Mouse (Mus musculus): Measurements from ENCODE around the gene Dctn3.
"Not testable (repeated sequence)": the region's sequence is repeated elsewhere in the genome, so short reads cannot be mapped to it uniquely, and the experiment has no call there.

Gene Dctn3

GRCm38 (mm10) chr4:41696930-41697841, 25.8 kb downstream of the Dctn3 start, which contains the start of gene Cntfr:
Gene Cntfr, minus strand, starts transcription at chr4:41697089.
- peak; percentile 86 for DNase-seq

DNA sequence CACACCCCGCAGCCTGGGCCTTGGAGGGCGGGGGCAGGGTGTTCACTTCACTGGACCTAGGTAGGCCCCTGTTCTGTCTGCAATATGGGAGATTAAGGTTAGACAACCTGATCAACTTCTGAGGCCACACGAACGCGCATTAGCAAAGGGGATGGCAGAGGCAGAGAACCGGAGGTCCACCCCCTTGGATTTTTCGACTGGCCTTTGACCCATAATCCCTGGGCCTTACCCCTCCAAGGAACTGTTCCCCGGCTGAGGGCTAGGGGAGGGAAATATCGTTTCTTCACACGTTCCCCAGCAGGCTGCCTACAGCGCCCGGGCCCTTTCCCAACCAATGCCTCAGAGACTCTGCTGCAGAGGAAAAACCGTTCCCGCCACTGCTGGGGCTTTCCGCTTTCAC, 26.5 kb downstream of the Dctn3 start:
- DNase-seq, result not testable (repeated sequence)

DNA sequence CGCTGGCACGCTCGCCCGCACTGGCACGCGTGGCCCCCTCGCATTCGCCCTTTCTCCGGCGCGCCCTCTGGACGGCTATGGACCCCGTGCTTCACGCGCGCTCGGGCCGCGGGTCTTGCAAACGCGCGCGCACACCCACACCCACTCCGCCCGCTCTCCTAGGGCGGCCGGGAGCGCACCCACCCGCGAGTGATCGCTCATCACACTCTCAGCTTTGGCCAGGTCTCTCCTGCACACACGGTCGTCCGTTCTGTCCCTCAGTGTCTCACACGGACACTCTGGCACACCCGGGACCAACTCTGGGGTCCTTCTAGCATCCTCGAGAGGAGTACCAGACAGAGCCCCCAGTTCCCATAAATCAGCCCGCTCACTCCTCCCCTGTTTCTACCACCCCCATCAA, 27.2 kb downstream of the Dctn3 start:
- not testable (repeated sequence) for DNase-seq

DNA sequence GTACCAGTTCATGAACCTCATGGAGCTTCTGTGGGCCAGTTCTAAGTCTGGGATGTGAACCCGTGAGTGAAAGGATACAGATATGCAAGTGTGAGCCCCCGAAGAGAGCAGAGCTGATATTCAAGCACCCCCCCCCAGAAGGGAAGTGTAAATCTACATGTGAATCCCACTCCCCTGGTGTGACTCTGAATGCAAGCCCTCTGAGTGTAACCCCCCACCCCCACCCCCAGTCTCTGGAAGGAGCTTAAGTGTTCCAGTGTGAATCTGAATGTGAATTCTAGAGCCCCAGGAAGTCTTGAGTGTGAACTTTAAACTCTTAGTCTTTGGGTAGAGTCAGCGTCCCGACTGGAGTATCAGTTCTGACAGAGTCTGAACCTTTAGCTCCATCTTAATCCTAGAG, 29.5 kb downstream of the Dctn3 start:
- not testable (repeated sequence) for DNase-seq

DNA sequence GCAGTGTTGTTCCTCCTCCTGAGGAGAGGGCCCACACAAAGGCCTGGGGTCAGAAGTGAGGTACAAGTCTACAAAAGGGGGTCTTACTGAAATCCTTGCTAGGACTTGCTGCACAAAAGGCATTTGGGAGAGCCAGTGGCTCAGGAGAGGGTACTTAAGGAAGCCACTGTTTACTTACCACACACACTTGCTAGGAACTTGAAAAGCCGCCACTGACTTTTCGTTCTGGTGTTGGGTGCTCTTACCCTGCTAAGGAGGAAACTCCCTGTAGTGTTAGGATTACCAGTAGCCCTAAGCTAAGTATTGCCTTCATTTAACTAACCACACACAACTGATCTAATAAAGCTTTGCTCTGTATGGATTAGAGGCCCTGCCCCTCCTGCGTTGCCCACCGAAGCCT, 33.0 kb downstream of the Dctn3 start:
- not testable (repeated sequence) for DNase-seq

- DNase-seq, result not testable (repeated sequence)
Measured at GRCm38 (mm10) chr4:41688562-41688961, 34.4 kb downstream of the Dctn3 start.

- not testable (repeated sequence) for DNase-seq
Measured at GRCm38 (mm10) chr4:41685882-41686492, 37.0 kb downstream of the Dctn3 start.

GRCm38 (mm10) chr4:41684931-41685453, 38.0 kb downstream of the Dctn3 start:
- not testable (repeated sequence) for DNase-seq

DNA sequence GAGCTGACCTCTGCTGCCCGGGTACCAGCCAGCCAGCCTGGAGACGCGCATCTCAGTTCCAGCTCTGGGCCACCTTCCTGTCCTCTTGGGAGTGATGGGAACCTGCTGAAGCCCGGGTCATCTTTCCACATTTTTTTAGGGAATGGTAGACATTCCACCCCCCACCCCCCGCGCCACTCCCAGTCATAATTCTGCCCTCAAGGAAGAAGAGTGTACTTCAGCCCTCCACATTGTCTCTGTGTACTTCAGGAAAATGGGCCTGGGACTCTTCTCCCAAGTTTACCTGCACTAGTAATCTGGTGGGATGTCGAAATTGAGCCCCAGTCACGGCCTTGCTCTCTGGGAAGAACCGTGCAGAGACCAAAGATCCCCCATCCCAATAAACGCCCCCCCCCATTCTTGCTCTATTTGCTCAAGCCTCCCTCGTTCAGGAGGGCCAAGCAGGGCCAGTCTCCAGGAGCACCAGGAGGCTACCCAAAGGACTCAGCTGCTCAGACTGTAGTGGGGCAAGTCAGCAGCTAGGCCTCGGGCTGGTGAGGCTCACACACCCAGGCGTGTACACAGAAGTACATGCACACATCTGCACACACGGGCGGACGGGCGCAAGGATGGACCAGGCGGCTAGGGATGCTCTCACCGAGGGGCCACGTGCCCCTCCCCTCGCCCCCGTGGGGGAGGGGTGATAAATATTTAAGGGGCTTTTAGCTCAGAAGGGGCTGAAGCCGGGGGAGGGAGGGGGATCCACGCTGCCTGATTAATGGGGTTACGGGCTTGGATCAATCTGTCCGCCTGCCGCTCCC, 38.6 kb downstream of the Dctn3 start:
- not testable (repeated sequence) for DNase-seq

DNA sequence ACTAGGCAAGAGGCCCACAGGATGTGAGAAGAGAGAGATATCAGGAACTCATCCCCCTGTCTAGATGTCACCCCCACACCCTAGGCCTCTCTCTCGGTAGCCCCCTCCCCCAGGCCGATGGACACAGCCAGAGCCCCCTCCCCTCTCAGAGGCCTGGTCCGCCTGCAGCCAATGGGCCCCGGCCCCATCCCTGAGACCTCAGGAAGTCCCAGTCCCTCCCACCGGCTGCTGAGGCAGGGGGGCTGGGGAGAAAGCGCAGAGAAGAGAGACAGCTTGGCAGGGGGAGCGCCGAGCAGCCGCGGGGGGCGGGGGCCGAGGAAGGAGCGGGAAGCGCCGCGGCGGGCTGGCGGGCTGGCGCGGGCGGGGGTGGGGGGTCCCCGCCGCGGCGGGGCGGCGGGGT, 39.7 kb downstream of the Dctn3 start:
- DNase-seq, result not testable (repeated sequence)

DNA sequence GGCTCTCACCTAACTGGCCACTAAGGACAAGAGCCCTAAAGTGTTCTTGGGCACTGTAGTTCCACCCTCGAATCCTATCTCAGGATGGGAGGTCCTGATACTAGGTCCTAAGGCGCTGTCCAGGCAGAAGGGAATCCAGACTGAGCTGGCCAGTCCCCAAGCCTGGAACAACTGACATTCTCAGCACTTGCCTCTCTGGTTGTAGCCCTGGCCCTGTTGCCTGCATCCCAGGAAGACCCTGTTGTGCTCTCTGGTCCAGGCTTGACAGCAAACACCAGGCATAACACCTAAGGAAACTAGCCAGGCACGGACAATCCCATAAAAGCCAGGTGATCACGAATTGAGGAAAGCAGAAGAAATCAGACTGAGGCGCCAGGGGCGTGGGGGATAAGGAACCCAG, 40.2 kb downstream of the Dctn3 start:
- DNase-seq, result no peak

GRCm38 (mm10) chr4:41681947-41682346, 41.0 kb downstream of the Dctn3 start:
- no peak for DNase-seq

- peak; percentile 74 for DNase-seq
Measured at GRCm38 (mm10) chr4:41681176-41681575, 41.8 kb downstream of the Dctn3 start.

DNA sequence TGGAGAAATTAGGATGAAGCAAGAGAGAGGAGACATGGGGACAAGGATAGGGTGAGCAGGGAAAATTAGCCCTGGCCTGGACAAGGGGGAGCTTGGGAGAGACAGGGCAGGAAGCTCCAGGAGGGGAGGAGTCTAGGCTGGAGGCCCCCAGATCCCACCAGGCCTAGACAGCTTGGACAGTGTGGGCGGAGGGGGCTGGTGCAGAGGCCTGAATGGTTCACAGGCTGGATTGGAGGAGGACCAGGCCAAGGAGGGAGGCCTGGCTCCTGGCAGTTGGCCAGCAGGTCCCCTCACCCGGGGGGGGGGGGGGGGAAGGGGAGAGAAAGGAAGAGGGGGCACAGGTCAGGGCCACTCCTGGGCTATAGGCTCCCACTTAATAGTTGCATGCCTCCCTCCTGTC, 43.7 kb downstream of the Dctn3 start:
- peak; percentile 58 for DNase-seq

DNA sequence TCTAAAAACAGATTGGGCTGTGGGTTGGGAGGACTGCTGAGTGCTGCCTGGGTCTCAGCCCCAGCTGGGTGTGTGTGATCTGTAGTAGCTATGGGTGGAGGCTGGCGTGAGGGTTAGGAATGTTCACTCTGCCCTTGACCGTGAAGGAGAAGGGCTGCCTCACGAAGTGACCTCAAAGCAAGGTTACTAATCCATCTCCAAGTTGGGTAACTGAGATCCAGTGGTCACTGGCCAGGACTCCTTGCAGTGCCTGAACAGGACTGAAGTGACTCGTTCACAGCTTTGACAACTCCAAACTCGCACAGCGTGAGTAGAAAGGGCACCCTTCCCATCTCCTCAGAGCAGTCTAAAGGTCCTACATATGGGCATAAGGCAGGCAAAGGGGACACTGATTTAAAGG, 44.1 kb downstream of the Dctn3 start:
- peak; percentile 40 for DNase-seq

- peak; percentile 87 for DNase-seq
Measured at GRCm38 (mm10) chr4:41677006-41677629, 45.9 kb downstream of the Dctn3 start.

DNA sequence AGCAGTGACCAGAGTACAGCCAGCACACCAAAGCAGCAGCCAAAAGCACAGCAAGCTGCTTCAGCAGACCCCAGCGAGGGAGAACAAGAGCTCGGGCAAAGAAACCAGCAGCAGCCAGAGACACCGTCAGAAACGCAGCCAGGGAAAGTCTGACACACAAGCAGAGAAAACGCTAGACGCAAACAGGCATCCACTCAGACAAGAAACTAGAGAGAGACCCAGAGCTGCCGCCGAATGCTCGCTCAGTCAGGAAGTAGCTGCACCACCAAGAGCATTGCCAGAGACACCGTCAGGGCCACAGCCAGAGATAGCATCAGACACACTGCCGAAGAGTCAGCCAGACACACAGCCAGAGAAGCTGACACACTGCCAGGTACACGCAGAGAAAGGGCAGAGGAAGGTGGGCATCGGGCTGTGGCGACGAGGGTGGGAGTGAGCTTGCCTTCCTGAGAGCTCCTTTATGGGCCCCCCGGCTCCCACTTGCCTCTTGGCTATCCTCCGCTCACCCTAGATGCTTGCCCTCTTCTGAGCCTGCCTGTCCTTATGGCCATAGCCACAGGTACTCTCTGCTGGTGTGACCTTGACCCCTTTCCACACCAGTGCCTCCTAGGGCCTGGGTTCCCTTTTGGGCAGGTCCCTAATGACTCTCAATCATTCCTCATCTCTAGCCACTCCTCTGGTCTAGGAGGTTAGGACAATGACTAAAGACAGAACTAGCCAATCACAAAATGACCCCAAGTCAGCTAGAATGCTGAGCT, 46.5 kb downstream of the Dctn3 start:
- DNase-seq, result peak; percentile 75

- peak; percentile 48 for DNase-seq
Measured at GRCm38 (mm10) chr4:41673186-41673585, 49.8 kb downstream of the Dctn3 start.

DNA sequence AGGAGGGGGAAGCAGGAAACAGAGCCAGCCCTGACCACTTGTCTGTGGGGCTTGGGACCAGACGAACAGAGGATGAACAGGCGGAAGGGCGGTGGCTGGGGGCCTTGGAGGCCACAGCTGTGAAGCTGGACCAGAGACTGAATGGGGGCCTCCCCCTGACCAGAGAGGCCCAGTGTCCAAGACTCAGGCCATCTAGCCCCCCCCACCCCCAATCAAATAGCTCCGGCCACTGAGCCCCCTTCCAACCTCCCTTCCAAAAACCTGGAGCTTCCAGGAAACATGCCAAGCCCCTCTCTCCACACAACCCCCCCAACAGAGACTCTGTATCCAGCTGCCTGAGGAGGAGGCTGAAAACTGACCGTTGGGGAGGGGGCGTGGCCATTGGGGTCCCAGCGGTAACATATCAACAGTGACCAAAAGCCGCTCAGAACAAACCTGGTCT, 50.4 kb downstream of the Dctn3 start:
- DNase-seq, result peak; percentile 51

GRCm38 (mm10) chr4:41671963-41672480, 50.9 kb downstream of the Dctn3 start:
- peak; percentile 51 for DNase-seq

DNA sequence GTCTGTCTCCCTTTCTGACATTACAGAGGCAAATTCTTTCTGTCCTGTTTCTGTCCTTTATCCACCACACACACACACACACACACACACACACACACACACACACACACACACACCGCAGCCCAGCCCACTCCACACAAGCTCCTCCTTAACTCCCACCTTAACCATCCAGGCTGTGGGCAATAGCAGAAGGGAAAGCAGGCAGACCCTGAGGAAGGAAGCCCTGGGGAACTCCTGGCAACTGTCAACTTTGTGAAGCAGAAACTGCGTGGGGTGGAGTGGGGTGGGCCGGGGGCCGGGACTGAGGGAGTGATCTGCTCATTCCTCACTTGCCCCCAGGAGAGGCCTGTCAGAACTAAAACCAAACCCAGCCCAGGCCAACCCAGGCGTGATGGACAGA, 51.5 kb downstream of the Dctn3 start:
- no peak for DNase-seq

All from cerebellum, adult 11-12 months (tissue).